Mouse (Mus musculus) forebrain, postnatal 0 days (tissue): Measurements from ENCODE around the gene Lipo4. TPM values are rescaled to one million over a fixed set of nuclear protein-coding genes. Genes with fewer than 3 reads are reported as not detected.
"Not testable (repeated sequence)": the region's sequence is repeated elsewhere in the genome, so short reads cannot be mapped to it uniquely, and the experiment has no call there.

Source experiments
- ATAC-seq: fragments of 200-750 bp; cut with Nextera tagmentation; 2 replicates; pipeline ENCODE4 v1.8.0; 2017; ENCODE audit warnings: mild to moderate bottlenecking, moderate library complexity
- DNase-seq: peaks from one replicate; pipeline ENCODE4 v3.0.0-alpha.2; 2015
- H3K27ac ChIP-seq: fragments of 300-500 bp; sonication (generic); 2 replicates; pipeline ENCODE4 v1.5.1; 2014; ENCODE audit warnings: low read depth, mild to moderate bottlenecking, antibody characterized with exemption, low read length, moderate library complexity, mixed read lengths
- H3K27me3 ChIP-seq: fragments of 300-500 bp; sonication (generic); 2 replicates; pipeline ENCODE4 v1.6.1; 2014; ENCODE audit warnings: mild to moderate bottlenecking, low read length, mixed read lengths; ENCODE audit not compliant: insufficient read depth
- H3K36me3 ChIP-seq: fragments of 300-500 bp; sonication (generic); 2 replicates; pipeline ENCODE4 v1.6.1; 2014; ENCODE audit warnings: mild to moderate bottlenecking, moderate library complexity; ENCODE audit not compliant: insufficient read depth
- H3K4me1 ChIP-seq: fragments of 300-500 bp; sonication (generic); 2 replicates; pipeline ENCODE4 v1.6.1; 2014; ENCODE audit warnings: antibody characterized with exemption; ENCODE audit not compliant: insufficient read depth
- H3K4me2 ChIP-seq: fragments of 300-500 bp; sonication (generic); 2 replicates; pipeline ENCODE4 v1.6.1; 2014; ENCODE audit warnings: low read depth, mild to moderate bottlenecking, moderate library complexity
- H3K4me3 ChIP-seq: fragments of 300-500 bp; sonication (generic); 2 replicates; pipeline ENCODE4 v1.5.1; 2014; ENCODE audit warnings: low read depth, low read length, mixed read lengths
- H3K9ac ChIP-seq: fragments of 300-500 bp; sonication (generic); 2 replicates; pipeline ENCODE4 v1.6.1; 2014; ENCODE audit warnings: mild to moderate bottlenecking
- H3K9me3 ChIP-seq: fragments of 300-500 bp; sonication (generic); 2 replicates; pipeline ENCODE4 v1.6.1; 2016; ENCODE audit warnings: low read length
- CTCF ChIP-seq: sonication (generic); IDR thresholded peaks from 2 replicates; pipeline ENCODE4 v1.5.1; 2016; ENCODE audit warnings: antibody characterized with exemption, control low read depth, low read depth
- WGBS: fragments of 180-500 bp; shearing (Covaris S2); extraction: QIAGEN DNeasy Blood & Tissue Kit; methylation state at CpG from one replicate; pipeline ENCODE4 v1.1.7; 2014; 5-methylcytosine and 5-hydroxymethylcytosine counted together
- polyA plus RNA-seq: library from polyadenylated mRNA; unstranded; fragments of >200 nt; fragmentation: Nextera tagmentation; extraction: Ambion mirVana; gene quantifications from 2 replicates; pipeline ENCODE4 v1.2.1, GENCODE M21; 2015
- total RNA-seq: library from RNA; depleted of rRNA; stranded (reverse); fragments of >200 nt; gene quantifications from 2 replicates; pipeline ENCODE4 v1.2.3, GENCODE M21; 2014; rRNA removed

The Lipo4 gene
- total RNA-seq: not detected in 2 replicates
- not detected in 2 replicates for polyA plus RNA-seq

DNA sequence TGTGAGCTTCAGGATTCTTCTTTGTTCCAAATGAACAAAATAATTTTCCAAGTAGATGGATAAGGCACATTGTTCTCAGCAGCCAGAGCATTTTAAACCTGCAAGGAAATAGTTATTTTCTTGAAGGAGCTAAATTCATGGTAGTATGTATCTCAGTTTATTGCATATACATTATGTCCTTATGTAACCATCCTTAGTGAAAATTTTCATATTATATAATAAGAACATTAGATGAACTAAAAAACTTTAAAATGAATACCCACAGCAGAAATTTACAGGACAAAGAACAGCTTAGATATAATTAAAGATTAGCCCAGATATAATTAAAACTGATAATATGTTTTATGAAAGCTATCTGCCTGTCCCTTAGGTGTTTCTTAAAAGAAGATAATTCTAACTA lies at the start of gene Lipo4:
Gene Lipo4, minus strand, starts transcription at position 101 of the 400 bp plus-strand sequence.
- no peaks in the 10 kb centered on the region for H3K9me3 ChIP-seq
- no peak for TF ChIP-seq CTCF
- no peak within 1 kb of the TSS for H3K27ac ChIP-seq
- no peak within 1 kb of the TSS for H3K9ac ChIP-seq
- no peaks in the 10 kb centered on the region for H3K4me1 ChIP-seq
- H3K36me3 ChIP-seq: no peaks in the 10 kb centered on the region
- H3K4me2 ChIP-seq: no peak within 1 kb of the TSS
- no peak for ATAC-seq
- H3K4me3 ChIP-seq: no peak within 1 kb of the TSS
- no peak for DNase-seq
- H3K27me3 ChIP-seq: no peaks in the 10 kb centered on the region

DNA sequence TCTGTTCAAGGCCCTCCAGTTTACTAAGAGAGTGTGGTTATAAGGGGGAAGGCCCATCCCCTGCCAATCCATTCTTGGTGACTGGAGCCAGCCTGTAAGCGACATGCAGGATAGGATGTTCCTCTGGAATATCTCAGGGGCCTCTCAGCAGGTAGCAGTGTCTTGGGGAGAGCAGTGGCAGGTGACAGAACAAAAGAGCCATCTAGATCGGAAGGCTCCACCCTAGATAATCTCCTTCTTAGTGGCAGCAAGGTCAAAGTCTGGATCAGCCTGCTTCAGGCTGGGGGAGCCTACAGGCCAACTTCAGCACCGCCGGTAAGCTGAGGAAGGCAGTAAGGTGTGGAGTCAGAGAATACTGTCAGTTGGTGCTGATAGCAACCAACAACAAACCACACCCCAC lies 61.2 kb downstream of the Lipo4 start:
- H3K9ac ChIP-seq, H3K4me3 ChIP-seq, H3K27me3 ChIP-seq, DNase-seq, H3K36me3 ChIP-seq, H3K27ac ChIP-seq, ATAC-seq, H3K9me3 ChIP-seq, H3K4me1 ChIP-seq, H3K4me2 ChIP-seq: not testable (repeated sequence)
- 30% methylated on average over 4 of the region's 4 CpGs for WGBS

DNA sequence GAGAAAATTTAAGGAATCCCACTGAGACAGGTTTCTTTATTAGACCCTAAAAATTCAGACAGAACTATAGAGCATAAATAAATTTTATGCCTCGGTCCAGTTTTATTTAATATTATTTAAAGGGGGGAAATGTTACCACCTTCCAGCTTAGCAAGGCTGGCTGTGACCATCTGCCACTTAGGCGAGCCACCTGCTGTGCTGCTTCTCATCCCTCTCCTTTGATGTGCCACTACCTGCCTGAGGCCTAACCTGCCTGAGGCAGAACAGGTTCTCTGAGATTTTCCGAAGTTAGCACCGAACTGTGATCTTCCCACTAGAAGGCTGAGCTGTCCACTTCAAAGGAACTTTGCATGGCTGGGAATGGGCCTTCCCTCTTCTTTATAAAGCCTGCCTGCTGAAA lies 63.9 kb downstream of the Lipo4 start:
- WGBS: 69% methylated on average over 4 of the region's 4 CpGs
- Histone ChIP-seq H3K9me3 (no peaks in the 10 kb centered on the region), H3K27ac (no peak overlapping the region), H3K9ac (no peak overlapping the region), H3K4me2 (no peak overlapping the region), H3K36me3 (no peaks in the 10 kb centered on the region), H3K4me3 (no peak overlapping the region), H3K27me3 (no peaks in the 10 kb centered on the region), H3K4me1 (no peaks in the 10 kb centered on the region)
- no peak for DNase-seq
- no peak for TF ChIP-seq CTCF
- ATAC-seq: no peak

Other genes with a start within 250 kb of the Lipo4 start
- gene Rnls, start 125.5 kb downstream of the Lipo4 start, total RNA-seq: 1.5 and 2.5 TPM in 2 replicates
- 7.4 and 8.7 TPM in 2 replicates for gene Rnls, start 125.5 kb downstream of the Lipo4 start, polyA plus RNA-seq
- not detected in 2 replicates for gene Gm8978, start 107.5 kb upstream of the Lipo4 start, total RNA-seq
- gene Gm8978, start 107.5 kb upstream of the Lipo4 start, polyA plus RNA-seq: not detected in 2 replicates
- gene Lipo2, start 233.6 kb upstream of the Lipo4 start, total RNA-seq: 0.38 and 2.0 TPM in 2 replicates
- 0.43 and 1.2 TPM in 2 replicates for gene Lipo2, start 233.6 kb upstream of the Lipo4 start, polyA plus RNA-seq
- gene Lipo3, start 244.2 kb upstream of the Lipo4 start, total RNA-seq: 9.5 and 15.8 TPM in 2 replicates
- 10.8 and 13.6 TPM in 2 replicates for gene Lipo3, start 244.2 kb upstream of the Lipo4 start, polyA plus RNA-seq